Mouse (Mus musculus): Measurements from ENCODE around the gene Lrrk2. TPM values are rescaled to one million over a fixed set of nuclear protein-coding genes. Genes with fewer than 3 reads are reported as not detected.
A peak's percentile ranks its signal among the peaks of the same experiment; 100 is the strongest.

Gene Lrrk2
- polyA plus RNA-seq, 2 experiments, result 0.81 to 1.4 TPM

GRCm38 (mm10) chr15:91700841-91701240, 27.9 kb downstream of the Lrrk2 start:
- DNase-seq (ENCODE audit: low read depth in 3 of 3, low spot score in 3 of 3) (no peak), ATAC-seq (ENCODE audit: insufficient read depth) (no peak)
- Histone ChIP-seq H3K36me3 (replicated peaks; ENCODE audit: control insufficient read depth, insufficient read depth, low read depth) (no peaks in the 10 kb centered on the region), H3K4me3 (ENCODE audit: insufficient read depth in 1 of 2, low read depth in 2 of 2, low read length in 2 of 2) (no peak overlapping the region), H3K4me2 (ENCODE audit: low read depth) (no peak overlapping the region), H3K27ac (no peak overlapping the region), H3K9me3 (ENCODE audit: control insufficient read depth, low read length) (no peaks in the 10 kb centered on the region), H3K9ac (replicated peaks) (no peak overlapping the region), H3K27me3 (ENCODE audit: control insufficient read depth, insufficient read depth, low read length) (no peaks in the 10 kb centered on the region), H3K4me1 (replicated peaks; ENCODE audit: control insufficient read depth in 2 of 2, insufficient read depth in 2 of 2, low read length in 1 of 2) (no peaks in the 10 kb centered on the region)
- WGBS (ENCODE audit: insufficient replicate concordance), result 41% methylated on average over 1 of the region's 1 CpGs
- no peak for TF ChIP-seq CTCF (IDR thresholded peaks at IDR 0.05; ENCODE audit: low read depth)
- no peak for TF ChIP-seq EP300 (IDR thresholded peaks at IDR 0.05; ENCODE audit: low read depth)

DNA sequence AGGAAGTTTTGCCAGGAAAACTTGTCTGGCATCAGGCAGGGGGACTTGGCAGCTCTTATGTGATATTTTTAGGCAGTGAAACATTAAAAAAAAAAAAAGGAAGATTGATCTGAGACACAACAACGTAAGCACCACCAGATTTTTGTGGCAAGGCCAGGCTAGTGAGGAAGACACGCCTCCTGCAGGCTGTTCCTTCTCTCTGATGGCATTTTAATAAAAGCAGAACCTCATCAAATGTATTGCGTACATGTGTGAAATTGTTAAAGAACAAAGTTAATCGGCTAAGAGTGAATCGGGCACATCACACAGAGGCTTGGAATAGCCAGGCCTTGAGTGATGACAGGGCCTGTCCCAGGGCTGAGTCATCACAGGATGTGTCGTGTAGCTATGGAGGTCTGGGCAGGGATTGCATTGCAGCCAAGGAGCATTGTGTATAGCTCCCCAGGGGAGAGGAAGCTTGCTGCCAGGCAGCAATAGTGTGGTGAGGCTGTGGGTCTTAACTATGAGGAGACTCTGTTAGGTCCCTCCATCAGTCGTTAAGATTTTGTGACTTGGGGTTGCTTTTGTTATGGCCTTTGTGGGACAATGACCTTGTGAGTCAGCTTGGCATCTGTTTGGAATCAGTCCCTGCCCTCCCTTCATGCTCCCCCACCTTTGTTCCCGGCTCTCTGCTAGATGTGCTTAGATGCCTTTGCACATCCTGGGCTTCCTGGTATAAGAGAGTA, 30.2 kb downstream of the Lrrk2 start:
- H3K4me2 ChIP-seq (ENCODE audit: low read depth), result no peak overlapping the region
- 38% methylated on average over 8 of the region's 8 CpGs for WGBS (ENCODE audit: insufficient replicate concordance)
- DNase-seq (ENCODE audit: low read depth in 3 of 3, low spot score in 3 of 3) (peak in 1 of 3 experiments; percentile 27), ATAC-seq (ENCODE audit: insufficient read depth) (no peak)
- no peak overlapping the region for H3K27ac ChIP-seq
- no peaks in the 10 kb centered on the region for H3K9me3 ChIP-seq (ENCODE audit: control insufficient read depth, low read length)
- TF ChIP-seq CTCF (IDR thresholded peaks at IDR 0.05; ENCODE audit: low read depth), result no peak
- no peak for TF ChIP-seq EP300 (IDR thresholded peaks at IDR 0.05; ENCODE audit: low read depth)
- H3K27me3 ChIP-seq (ENCODE audit: control insufficient read depth, insufficient read depth, low read length), result no peaks in the 10 kb centered on the region
- H3K4me3 ChIP-seq (ENCODE audit: insufficient read depth in 1 of 2, low read depth in 2 of 2, low read length in 2 of 2), result no peak overlapping the region
- no peak overlapping the region for H3K9ac ChIP-seq (replicated peaks)
- no peaks in the 10 kb centered on the region for H3K36me3 ChIP-seq (replicated peaks; ENCODE audit: control insufficient read depth, insufficient read depth, low read depth)
- H3K4me1 ChIP-seq (replicated peaks; ENCODE audit: control insufficient read depth in 2 of 2, insufficient read depth in 2 of 2, low read length in 1 of 2), result no peaks in the 10 kb centered on the region

- DNase-seq (ENCODE audit: low read depth in 3 of 3, low spot score in 3 of 3), result no peak
- Histone ChIP-seq H3K4me2 (ENCODE audit: low read depth) (no peak overlapping the region), H3K4me3 (ENCODE audit: insufficient read depth in 1 of 2, low read depth in 2 of 2, low read length in 2 of 2) (no peak overlapping the region), H3K9me3 (ENCODE audit: control insufficient read depth, low read length) (no peaks in the 10 kb centered on the region), H3K27ac (no peak overlapping the region), H3K9ac (replicated peaks) (no peak overlapping the region), H3K27me3 (ENCODE audit: control insufficient read depth, insufficient read depth, low read length) (no peaks in the 10 kb centered on the region), H3K36me3 (replicated peaks; ENCODE audit: control insufficient read depth, insufficient read depth, low read depth) (no peaks in the 10 kb centered on the region), H3K4me1 (replicated peaks; ENCODE audit: control insufficient read depth in 2 of 2, insufficient read depth in 2 of 2, low read length in 1 of 2) (no peaks in the 10 kb centered on the region)
- TF ChIP-seq CTCF (IDR thresholded peaks at IDR 0.05; ENCODE audit: low read depth), result no peak
- TF ChIP-seq EP300 (IDR thresholded peaks at IDR 0.05; ENCODE audit: low read depth), result no peak
- no peak for ATAC-seq (ENCODE audit: insufficient read depth)
- 70% methylated on average over 7 of the region's 7 CpGs for WGBS (ENCODE audit: insufficient replicate concordance)
Measured at GRCm38 (mm10) chr15:91704091-91704490, 31.1 kb downstream of the Lrrk2 start.

DNA sequence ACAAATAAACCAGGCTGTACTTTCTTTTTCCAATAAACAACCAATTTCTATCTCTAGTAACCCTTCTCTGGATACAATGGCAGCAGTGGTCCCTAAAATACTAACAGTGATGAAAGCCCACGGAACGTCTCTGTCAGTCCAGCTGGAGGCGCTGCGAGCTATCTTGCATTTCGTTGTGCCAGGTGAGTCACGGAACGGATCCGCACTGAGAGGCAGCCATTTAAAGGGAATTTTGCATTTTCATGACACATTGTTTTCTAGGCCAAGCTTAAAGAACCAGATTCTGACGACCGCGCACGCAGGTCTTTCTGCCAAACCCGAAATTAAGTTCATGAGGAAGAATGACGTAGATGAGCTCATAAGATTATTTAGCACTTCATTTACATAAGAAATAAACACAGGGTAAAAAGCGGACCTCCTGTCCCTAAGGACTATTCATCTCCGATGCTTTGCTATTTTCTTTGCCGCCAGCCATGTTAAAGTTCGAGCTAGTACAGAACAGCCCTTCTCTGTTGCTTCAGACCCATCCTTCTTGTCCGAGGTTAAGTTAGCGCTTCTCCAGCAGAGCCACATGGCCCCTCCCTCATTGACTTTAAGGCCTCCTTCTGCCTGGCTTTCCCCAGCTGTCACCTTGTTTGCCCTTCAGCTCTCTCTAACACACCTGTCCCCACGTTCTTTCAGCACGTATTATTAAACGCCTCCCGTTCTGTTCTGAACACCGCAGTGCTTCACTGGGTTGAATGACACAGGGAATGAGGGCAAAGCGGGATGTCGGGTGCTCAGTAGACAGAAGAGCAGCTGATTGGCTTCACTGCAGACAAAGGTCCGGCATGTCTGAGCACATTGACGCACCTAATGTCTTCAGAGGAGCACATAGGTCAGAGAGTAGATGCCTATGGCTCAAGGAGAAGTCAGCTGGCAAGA, 36.5 kb downstream of the Lrrk2 start:
- Histone ChIP-seq H3K4me2 (ENCODE audit: low read depth) (0 out of 2 replicates have a peak overlapping the region, but pooled peaks have one; percentile 6), H3K36me3 (replicated peaks; ENCODE audit: control insufficient read depth, insufficient read depth, low read depth) (no peaks in the 10 kb centered on the region), H3K9me3 (ENCODE audit: control insufficient read depth, low read length) (no peaks in the 10 kb centered on the region), H3K4me1 (replicated peaks; ENCODE audit: control insufficient read depth in 2 of 2, insufficient read depth in 2 of 2, low read length in 1 of 2) (no peaks in the 10 kb centered on the region), H3K4me3 (ENCODE audit: insufficient read depth in 1 of 2, low read depth in 2 of 2, low read length in 2 of 2) (no peak overlapping the region), H3K27ac (no peak overlapping the region), H3K9ac (replicated peaks) (no peak overlapping the region), H3K27me3 (ENCODE audit: control insufficient read depth, insufficient read depth, low read length) (no peaks in the 10 kb centered on the region)
- WGBS (ENCODE audit: insufficient replicate concordance), result 44% methylated on average over 29 of the region's 29 CpGs
- DNase-seq (ENCODE audit: low read depth in 3 of 3, low spot score in 3 of 3) (no peak), ATAC-seq (ENCODE audit: insufficient read depth) (no peak)
- TF ChIP-seq CTCF (IDR thresholded peaks at IDR 0.05; ENCODE audit: low read depth) (no peak), EP300 (IDR thresholded peaks at IDR 0.05; ENCODE audit: low read depth) (no peak)

Data from liver, embryonic 14.5 days (tissue).